Mouse (Mus musculus) c-Kit-negative CD71-positive TER-119-positive erythroid progenitor cells, embryonic 14.5 days (primary cell): ENCODE results near the gene Cav1.

Experiments
- DNase-seq: peaks from one replicate; pipeline ENCODE4 v3.0.0-alpha.2; 2013; ENCODE audit warnings: low read depth, low spot score

Cav1 gene

GRCm38 (mm10) chr6:17317167-17317524, 11.0 kb downstream of the Cav1 start:
- DNase-seq: no peak

GRCm38 (mm10) chr6:17317944-17318343, 11.8 kb downstream of the Cav1 start:
- no peak for DNase-seq

GRCm38 (mm10) chr6:17321976-17322375, 15.8 kb downstream of the Cav1 start:
- no peak for DNase-seq

GRCm38 (mm10) chr6:17327216-17327615, 21.1 kb downstream of the Cav1 start:
- no peak for DNase-seq

GRCm38 (mm10) chr6:17329801-17330200, 23.7 kb downstream of the Cav1 start:
- no peak for DNase-seq

GRCm38 (mm10) chr6:17337724-17338123, 31.6 kb downstream of the Cav1 start:
- no peak for DNase-seq

- no peak for DNase-seq
Measured at GRCm38 (mm10) chr6:17340406-17340805, 34.3 kb downstream of the Cav1 start.

- DNase-seq: no peak
Measured at GRCm38 (mm10) chr6:17348011-17348410, 41.9 kb downstream of the Cav1 start.

- no peak for DNase-seq
Measured at GRCm38 (mm10) chr6:17350803-17351202, 44.7 kb downstream of the Cav1 start.

GRCm38 (mm10) chr6:17358896-17359690, 53.0 kb downstream of the Cav1 start:
- no peak for DNase-seq

GRCm38 (mm10) chr6:17362771-17363170, 56.6 kb downstream of the Cav1 start:
- DNase-seq: no peak

GRCm38 (mm10) chr6:17363446-17364179, 57.5 kb downstream of the Cav1 start:
- DNase-seq: no peak

GRCm38 (mm10) chr6:17374326-17374725, 68.2 kb downstream of the Cav1 start:
- DNase-seq: no peak

- DNase-seq: no peak
Measured at GRCm38 (mm10) chr6:17377371-17377770, 71.2 kb downstream of the Cav1 start.

- DNase-seq: no peak
Measured at GRCm38 (mm10) chr6:17380102-17380501, 74.0 kb downstream of the Cav1 start.

GRCm38 (mm10) chr6:17381690-17382089, 75.6 kb downstream of the Cav1 start:
- DNase-seq: no peak

GRCm38 (mm10) chr6:17385531-17385930, 79.4 kb downstream of the Cav1 start:
- DNase-seq: no peak

GRCm38 (mm10) chr6:17387991-17388710, 82.0 kb downstream of the Cav1 start:
- DNase-seq: no peak
